Mouse (Mus musculus) midbrain, postnatal 0 days (tissue): ENCODE measurements around the gene H13. TPM values are rescaled to one million over a fixed set of nuclear protein-coding genes. Genes with fewer than 3 reads are reported as not detected.

Source experiments
- ATAC-seq: fragments of 200-750 bp; cut with Nextera tagmentation; 2 replicates; pipeline ENCODE4 v1.8.0; 2017; ENCODE audit warnings: moderate number of reproducible peaks, mild to moderate bottlenecking, moderate TSS enrichment, moderate library complexity; ENCODE audit not compliant: low FRiP score
- DNase-seq: peaks from one replicate; pipeline ENCODE4 v3.0.0-alpha.2; 2015; ENCODE audit warnings: low spot score
- H3K27ac ChIP-seq: fragments of 300-500 bp; sonication (generic); 2 replicates; pipeline ENCODE4 v1.5.1; 2014; ENCODE audit warnings: low read depth, mild to moderate bottlenecking, low read length, mixed read lengths
- H3K27me3 ChIP-seq: fragments of 300-500 bp; sonication (generic); 2 replicates; pipeline ENCODE4 v1.6.1; 2014; ENCODE audit warnings: low read length, control low read depth, mixed read lengths; ENCODE audit not compliant: insufficient read depth
- H3K36me3 ChIP-seq: fragments of 300-500 bp; sonication (generic); 2 replicates; pipeline ENCODE4 v1.6.1; 2014; ENCODE audit warnings: low read length, control low read depth, mixed read lengths; ENCODE audit not compliant: insufficient read depth
- H3K4me1 ChIP-seq: fragments of 300-500 bp; sonication (generic); 2 replicates; pipeline ENCODE4 v1.6.1; 2014; ENCODE audit warnings: mild to moderate bottlenecking, control low read depth, antibody characterized with exemption, low read length, mixed read lengths; ENCODE audit not compliant: insufficient read depth
- H3K4me2 ChIP-seq: fragments of 300-500 bp; sonication (generic); 2 replicates; pipeline ENCODE4 v1.6.1; 2014; ENCODE audit warnings: low read depth, mild to moderate bottlenecking, low read length, mixed read lengths; ENCODE audit not compliant: poor library complexity, severe bottlenecking
- H3K4me3 ChIP-seq: fragments of 300-500 bp; sonication (generic); 2 replicates; pipeline ENCODE4 v1.5.1; 2014; ENCODE audit warnings: low read depth, mild to moderate bottlenecking, low read length, moderate library complexity
- H3K9ac ChIP-seq: fragments of 300-500 bp; sonication (generic); replicated peaks from 2 replicates; pipeline ENCODE4 v1.6.1; 2014; ENCODE audit warnings: mild to moderate bottlenecking, low read length, moderate library complexity, mixed read lengths; ENCODE audit not compliant: poor library complexity, severe bottlenecking
- H3K9me3 ChIP-seq: fragments of 300-500 bp; sonication (generic); 2 replicates; pipeline ENCODE4 v1.6.1; 2016; ENCODE audit warnings: low read length, control low read depth
- CTCF ChIP-seq: IDR thresholded peaks from 2 replicates; pipeline ENCODE4 v1.5.1; 2016; ENCODE audit warnings: antibody characterized with exemption, mild to moderate bottlenecking
- WGBS: fragments of 180-500 bp; shearing (Covaris S2); extraction: QIAGEN DNeasy Blood & Tissue Kit; methylation state at CpG from one replicate; pipeline ENCODE4 v1.1.7; 2014; 5-methylcytosine and 5-hydroxymethylcytosine counted together
- polyA plus RNA-seq: library from polyadenylated mRNA; unstranded; fragments of >200 nt; fragmentation: Nextera tagmentation; extraction: Ambion mirVana; gene quantifications from 2 replicates; pipeline ENCODE4 v1.2.1, GENCODE M21; 2015
- total RNA-seq: library from RNA; depleted of rRNA; stranded (reverse); fragments of >200 nt; gene quantifications from 2 replicates; pipeline ENCODE4 v1.2.3, GENCODE M21; 2014

The H13 gene
- total and polyA plus RNA-seq, 2 experiments from 2014 or later: 166 to 175 TPM

- 66% methylated on average over 22 of the region's 22 CpGs for WGBS
- TF ChIP-seq CTCF: no peak
- Histone ChIP-seq H3K4me2 (no peak overlapping the region), H3K9ac (no peak overlapping the region), H3K27me3 (no peaks in the 10 kb centered on the region), H3K4me3 (no peak overlapping the region), H3K36me3 (peaks cover 39% of the 10 kb centered on the region), H3K4me1 (0 out of 2 replicates have a peak, but pooled peaks cover 8% of the 10 kb centered on the region), H3K27ac (peak overlapping the region; percentile 40), H3K9me3 (no peaks in the 10 kb centered on the region)
- peak; percentile 71 for DNase-seq
- ATAC-seq: peak; percentile 44
Measured at GRCm38 (mm10) chr2:152705993-152706571, 36.8 kb downstream of the H13 start.

GRCm38 (mm10) chr2:152707186-152707585 lies 37.9 kb downstream of the H13 start:
- peak overlapping the region; percentile 91 for H3K27ac ChIP-seq
- 0 out of 2 replicates have a peak, but pooled peaks cover 8% of the 10 kb centered on the region for H3K4me1 ChIP-seq
- peak overlapping the region; percentile 38 for H3K4me3 ChIP-seq
- peak overlapping the region; percentile 62 for H3K9ac ChIP-seq
- DNase-seq (peak; percentile 28), ATAC-seq (no peak; the same call in 1 of the 2 replicates)
- H3K36me3 ChIP-seq: peaks cover 28% of the 10 kb centered on the region
- WGBS: 18% methylated on average over 7 of the region's 7 CpGs
- no peaks in the 10 kb centered on the region for H3K27me3 ChIP-seq
- H3K4me2 ChIP-seq: peak overlapping the region; percentile 59
- H3K9me3 ChIP-seq: no peaks in the 10 kb centered on the region
- TF ChIP-seq CTCF: no peak

- Histone ChIP-seq H3K27me3 (no peaks in the 10 kb centered on the region), H3K27ac (peak overlapping the region; percentile 91), H3K4me3 (peak overlapping the region; percentile 38), H3K36me3 (peaks cover 23% of the 10 kb centered on the region), H3K9me3 (no peaks in the 10 kb centered on the region), H3K9ac (peak overlapping the region; percentile 62), H3K4me2 (peak overlapping the region; percentile 59), H3K4me1 (0 out of 2 replicates have a peak, but pooled peaks cover 8% of the 10 kb centered on the region)
- peak; percentile 88 for ATAC-seq
- TF ChIP-seq CTCF: no peak
- WGBS: 3% methylated on average over 31 of the region's 31 CpGs
- peak; percentile 88 for DNase-seq
Measured at GRCm38 (mm10) chr2:152707627-152708026, 38.4 kb downstream of the H13 start.

- 93% methylated on average over 5 of the region's 5 CpGs for WGBS
- H3K4me1 ChIP-seq: 0 out of 2 replicates have a peak, but pooled peaks cover 8% of the 10 kb centered on the region
- no peak overlapping the region for H3K27ac ChIP-seq
- no peak overlapping the region for H3K9ac ChIP-seq
- no peak for ATAC-seq
- no peak for DNase-seq
- no peak overlapping the region for H3K4me2 ChIP-seq
- TF ChIP-seq CTCF: no peak
- H3K36me3 ChIP-seq: peaks cover 10% of the 10 kb centered on the region
- H3K9me3 ChIP-seq: no peaks in the 10 kb centered on the region
- no peak overlapping the region for H3K4me3 ChIP-seq
- H3K27me3 ChIP-seq: no peaks in the 10 kb centered on the region
Measured at GRCm38 (mm10) chr2:152709066-152709465, 39.8 kb downstream of the H13 start.

- Histone ChIP-seq H3K27me3 (no peaks in the 10 kb centered on the region), H3K4me1 (no peaks in the 10 kb centered on the region), H3K27ac (no peak overlapping the region), H3K9me3 (no peaks in the 10 kb centered on the region), H3K4me2 (no peak overlapping the region), H3K9ac (no peak overlapping the region), H3K4me3 (no peak overlapping the region), H3K36me3 (no peaks in the 10 kb centered on the region)
- 56% methylated on average over 6 of the region's 6 CpGs for WGBS
- no peak for TF ChIP-seq CTCF
- no peak for DNase-seq
- no peak for ATAC-seq
Measured at GRCm38 (mm10) chr2:152716241-152716772, 47.0 kb downstream of the H13 start.

GRCm38 (mm10) chr2:152717652-152718051 lies 48.4 kb downstream of the H13 start:
- Histone ChIP-seq H3K36me3 (no peaks in the 10 kb centered on the region), H3K9ac (no peak overlapping the region), H3K27me3 (no peaks in the 10 kb centered on the region), H3K4me3 (no peak overlapping the region), H3K4me2 (no peak overlapping the region), H3K4me1 (no peaks in the 10 kb centered on the region), H3K27ac (no peak overlapping the region), H3K9me3 (no peaks in the 10 kb centered on the region)
- DNase-seq: no peak
- TF ChIP-seq CTCF: no peak
- ATAC-seq: no peak
- 30% methylated on average over 11 of the region's 11 CpGs for WGBS
